Mouse (Mus musculus): ENCODE measurements around the gene Saal1. TPM values are rescaled to one million over a fixed set of nuclear protein-coding genes. Genes with fewer than 3 reads are reported as not detected.

The Saal1 gene
- total and polyA plus RNA-seq, 3 experiments = 13.6 to 26.0 TPM; not detected in 1

- Histone ChIP-seq H3K4me1 (ENCODE audit: control insufficient read depth in 1 of 2, insufficient read depth in 2 of 2, low read length in 2 of 2) (peaks cover 13 to 30% of the 10 kb centered on the region in 2 experiments), H3K9ac (ENCODE audit: control insufficient read depth, low read depth, low read length, poor library complexity, severe bottlenecking) (no peak overlapping the region), H3K4me3 (ENCODE audit: control insufficient read depth in 1 of 2, insufficient read depth in 1 of 2, low read depth in 2 of 2, low read length in 2 of 2) (no peak overlapping the region), H3K79me2 (ENCODE audit: control insufficient read depth, insufficient read depth, low read length, poor library complexity) (no peaks in the 10 kb centered on the region), H3K27ac (ENCODE audit: control insufficient read depth, low read depth, low read length) (peak overlapping the region; percentile 69; the same call in 1 of the 2 replicates), H3K36me3 (ENCODE audit: control insufficient read depth in 1 of 2, insufficient read depth in 2 of 2, low read length in 2 of 2) (peaks cover 0 to 14% of the 10 kb centered on the region in 2 experiments; a peak in 2 of 4 replicates), H3K9me3 (replicated peaks; ENCODE audit: insufficient read depth, low read length) (no peaks in the 10 kb centered on the region), H3K27me3 (ENCODE audit: control insufficient read depth in 1 of 2, insufficient read depth in 2 of 2, low read length in 2 of 2) (no peaks in the 10 kb centered on the region)
- no peak for TF ChIP-seq MYC (IDR thresholded peaks at IDR 0.05; ENCODE audit: low read depth, low read length)
- TF ChIP-seq POLR2A (IDR thresholded peaks at IDR 0.05; ENCODE audit: control insufficient read depth in 1 of 2, insufficient read depth in 1 of 2, low read depth in 1 of 2, low read length in 2 of 2, poor library complexity in 1 of 2) = no peak
- no peak for DNase-seq (ENCODE audit: low read depth, low spot score)
These were observed 35.4 kb downstream of the Saal1 start for GRCm38 (mm10) chr7:46675061-46675460.

DNA sequence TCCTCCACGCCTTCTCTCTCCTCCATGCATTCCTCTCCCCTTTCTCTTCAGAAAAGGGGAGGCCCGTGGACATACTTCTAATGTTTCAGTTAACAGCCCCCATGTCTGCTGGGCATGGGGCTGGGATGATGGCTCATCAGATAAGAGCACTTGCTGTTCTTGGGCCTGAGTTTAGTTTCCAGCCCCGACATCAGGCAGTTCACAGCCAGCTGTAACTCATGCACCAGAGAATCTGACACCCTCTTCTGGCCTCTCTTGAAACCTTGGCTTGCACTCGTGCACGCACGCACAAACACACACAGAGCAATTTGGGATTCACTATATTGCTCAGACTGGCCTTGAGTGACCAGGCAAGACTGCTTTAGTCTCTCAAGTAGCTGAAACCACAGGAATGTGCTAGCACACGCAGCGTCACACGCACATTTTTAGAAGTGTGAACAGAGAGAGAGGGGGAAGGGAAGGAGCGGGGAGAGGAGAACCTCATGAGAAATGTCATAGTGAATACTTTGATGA is 38.3 kb downstream of the Saal1 start, which contains the start of gene Tph1:
Gene Tph1, minus strand, starts transcription at position 378 of the 513 bp plus-strand sequence.
- Histone ChIP-seq H3K4me1 (ENCODE audit: control insufficient read depth in 1 of 2, insufficient read depth in 2 of 2, low read length in 2 of 2) (peaks cover 13 to 30% of the 10 kb centered on the region in 2 experiments), H3K4me3 (ENCODE audit: control insufficient read depth in 1 of 2, insufficient read depth in 1 of 2, low read depth in 2 of 2, low read length in 2 of 2) (no peak within 1 kb of the TSS), H3K36me3 (ENCODE audit: control insufficient read depth in 1 of 2, insufficient read depth in 2 of 2, low read length in 2 of 2) (peaks cover 0 to 14% of the 10 kb centered on the region in 2 experiments; a peak in 2 of 4 replicates), H3K27ac (ENCODE audit: control insufficient read depth, low read depth, low read length) (no peak within 1 kb of the TSS), H3K27me3 (ENCODE audit: control insufficient read depth in 1 of 2, insufficient read depth in 2 of 2, low read length in 2 of 2) (no peaks in the 10 kb centered on the region), H3K79me2 (ENCODE audit: control insufficient read depth, insufficient read depth, low read length, poor library complexity) (no peaks in the 10 kb centered on the region), H3K9ac (ENCODE audit: control insufficient read depth, low read depth, low read length, poor library complexity, severe bottlenecking) (no peak within 1 kb of the TSS), H3K9me3 (replicated peaks; ENCODE audit: insufficient read depth, low read length) (no peaks in the 10 kb centered on the region)
- TF ChIP-seq MYB (IDR thresholded peaks at IDR 0.05; ENCODE audit: low read depth, low read length) (no peak), ETS1 (IDR thresholded peaks at IDR 0.05; ENCODE audit: low read depth, low read length) (no peak), KAT2A (conservative IDR thresholded peaks at IDR 0.05; ENCODE audit: low read depth, low read length) (no peak), CHD2 (IDR thresholded peaks at IDR 0.05; ENCODE audit: low read length) (no peak), MXI1 (IDR thresholded peaks at IDR 0.05; ENCODE audit: low read depth, low read length) (no peak), TAL1 (IDR thresholded peaks at IDR 0.05; ENCODE audit: low read length) (no peak), CHD1 (IDR thresholded peaks at IDR 0.05; ENCODE audit: low read depth, low read length) (no peak), MAFK (IDR thresholded peaks at IDR 0.05; ENCODE audit: borderline replicate concordance, low read depth, low read length) (no peak), HCFC1 (IDR thresholded peaks at IDR 0.05; ENCODE audit: low read depth, low read length) (no peak), ZMIZ1 (IDR thresholded peaks at IDR 0.05; ENCODE audit: low read depth, low read length) (no peak), GATA1 (IDR thresholded peaks at IDR 0.05; ENCODE audit: low read depth, low read length) (no peak), SIN3A (IDR thresholded peaks at IDR 0.05; ENCODE audit: low read length) (no peak), POLR2AphosphoS2 (IDR thresholded peaks at IDR 0.05; ENCODE audit: low read length) (no peak), TBP (IDR thresholded peaks at IDR 0.05; ENCODE audit: low read depth, low read length) (no peak), RAD21 (IDR thresholded peaks at IDR 0.05; ENCODE audit: low read depth, low read length) (no peak), SMC3 (IDR thresholded peaks at IDR 0.05; ENCODE audit: low read depth, low read length) (no peak), RCOR1 (IDR thresholded peaks at IDR 0.05; ENCODE audit: low read depth, low read length) (no peak), ZC3H11A (IDR thresholded peaks at IDR 0.05; ENCODE audit: low read depth, low read length) (no peak), EP300 (IDR thresholded peaks at IDR 0.05; ENCODE audit: low read depth in 1 of 2, low read length in 2 of 2) (no peak), USF1 (IDR thresholded peaks at IDR 0.05; ENCODE audit: low read depth, low read length) (no peak)
- DNase-seq (ENCODE audit: low read depth, low spot score) = no peak
